Mouse (Mus musculus) forebrain, embryonic 10.5 days (tissue): Measurements from ENCODE around the gene Gsdme. TPM values are rescaled to one million over a fixed set of nuclear protein-coding genes. Genes with fewer than 3 reads are reported as not detected.

Experiments used
- DNase-seq: peaks from one replicate; pipeline ENCODE4 v3.0.0-alpha.2; 2017; ENCODE audit warnings: low spot score; ENCODE audit errors: extremely low spot score
- H3K27ac ChIP-seq: fragments of 300-500 bp; sonication (generic); 2 replicates; pipeline ENCODE4 v1.5.1; 2016; ENCODE audit warnings: mild to moderate bottlenecking
- H3K27me3 ChIP-seq: fragments of 300-500 bp; sonication (generic); 2 replicates; pipeline ENCODE4 v1.6.1; 2016; ENCODE audit warnings: mild to moderate bottlenecking; ENCODE audit not compliant: poor library complexity, severe bottlenecking
- H3K36me3 ChIP-seq: fragments of 300-500 bp; sonication (generic); replicated peaks from 2 replicates; pipeline ENCODE4 v1.6.1; 2016; ENCODE audit warnings: mild to moderate bottlenecking, moderate library complexity
- H3K4me1 ChIP-seq: fragments of 300-500 bp; sonication (generic); 2 replicates; pipeline ENCODE4 v1.6.1; 2016
- H3K4me3 ChIP-seq: fragments of 300-500 bp; sonication (generic); 2 replicates; pipeline ENCODE4 v1.5.1; 2016; ENCODE audit warnings: mild to moderate bottlenecking, moderate library complexity
- H3K9me3 ChIP-seq: fragments of 300-500 bp; sonication (generic); 2 replicates; pipeline ENCODE4 v1.6.1; 2016; ENCODE audit warnings: mild to moderate bottlenecking, moderate library complexity
- WGBS: fragments of 180-500 bp; shearing (Covaris S2); methylation state at CpG from one replicate; pipeline ENCODE4 v1.1.7; 2016; 5-methylcytosine and 5-hydroxymethylcytosine counted together
- polyA plus RNA-seq: library from polyadenylated mRNA; unstranded; fragments of >200 nt; fragmentation: Nextera tagmentation; extraction: Ambion mirVana; gene quantifications from 2 replicates; pipeline ENCODE4 v1.2.1, GENCODE M21; 2016

Gene Gsdme
- polyA plus RNA-seq, 1 experiment from 2014 or later = 59.1 TPM

DNA sequence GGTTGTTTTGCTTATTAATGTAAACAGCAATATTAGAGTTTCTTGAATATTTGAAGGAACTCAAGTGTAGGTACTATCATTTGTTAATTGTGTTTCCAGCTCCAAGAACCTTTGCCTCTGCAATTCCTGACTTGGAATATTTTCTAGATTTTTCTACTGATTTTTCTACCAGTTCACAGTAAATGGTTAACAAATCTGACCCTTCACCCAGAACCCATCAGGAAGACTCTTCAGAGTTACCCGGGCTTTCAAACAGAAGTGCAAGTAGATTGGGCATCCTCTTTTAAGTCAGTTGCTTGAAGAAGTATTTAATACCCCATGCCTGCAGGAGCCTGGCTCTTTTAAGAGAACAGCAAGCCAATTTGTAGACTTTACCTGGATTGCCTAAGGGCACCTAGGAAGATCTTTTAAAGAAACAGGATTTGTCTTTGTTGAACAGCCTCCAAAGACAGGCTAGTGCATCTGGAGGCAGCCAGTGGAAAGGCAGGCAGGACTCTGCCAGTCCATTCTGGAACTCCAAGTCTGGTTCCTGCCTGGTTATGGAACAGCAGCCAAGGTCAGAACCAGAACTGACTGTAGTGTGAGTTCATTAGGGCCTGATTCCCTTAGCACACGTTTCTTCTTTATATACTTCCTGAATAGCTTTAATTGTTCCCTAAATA, 48.8 kb downstream of the Gsdme start:
- Histone ChIP-seq H3K4me3 (no peak overlapping the region), H3K27ac (no peak overlapping the region), H3K27me3 (no peaks in the 10 kb centered on the region), H3K9me3 (no peaks in the 10 kb centered on the region), H3K4me1 (no peaks in the 10 kb centered on the region), H3K36me3 (no peaks in the 10 kb centered on the region)
- DNase-seq = no peak
- 72% methylated on average over 2 of the region's 2 CpGs for WGBS

DNA sequence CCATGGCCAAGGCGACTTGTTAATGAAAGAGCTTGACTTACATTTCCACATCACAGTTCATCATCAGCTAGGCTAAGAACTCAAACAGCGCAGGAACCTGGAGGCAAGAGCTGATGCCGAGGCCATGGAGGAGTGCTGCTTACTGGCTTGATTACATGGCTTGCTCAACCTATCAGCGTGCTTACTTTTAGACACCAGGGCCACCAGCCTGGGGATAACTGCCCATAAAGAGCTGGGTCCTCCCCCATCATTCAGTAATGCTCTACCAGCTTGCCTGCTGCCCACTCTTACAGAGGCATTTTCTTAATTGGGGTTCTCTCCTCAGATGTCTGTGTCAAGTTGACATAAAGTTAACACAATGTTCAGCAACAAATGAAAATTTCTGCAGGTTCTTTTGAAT, 58.6 kb downstream of the Gsdme start:
- no peaks in the 10 kb centered on the region for H3K4me1 ChIP-seq
- 0 out of 2 replicates have a peak, but pooled peaks cover 3% of the 10 kb centered on the region for H3K36me3 ChIP-seq
- H3K9me3 ChIP-seq = no peaks in the 10 kb centered on the region
- no peak for DNase-seq
- H3K27ac ChIP-seq = no peak overlapping the region
- no peak overlapping the region for H3K4me3 ChIP-seq
- WGBS = 93% methylated on average over 4 of the region's 4 CpGs
- H3K27me3 ChIP-seq = no peaks in the 10 kb centered on the region

DNA sequence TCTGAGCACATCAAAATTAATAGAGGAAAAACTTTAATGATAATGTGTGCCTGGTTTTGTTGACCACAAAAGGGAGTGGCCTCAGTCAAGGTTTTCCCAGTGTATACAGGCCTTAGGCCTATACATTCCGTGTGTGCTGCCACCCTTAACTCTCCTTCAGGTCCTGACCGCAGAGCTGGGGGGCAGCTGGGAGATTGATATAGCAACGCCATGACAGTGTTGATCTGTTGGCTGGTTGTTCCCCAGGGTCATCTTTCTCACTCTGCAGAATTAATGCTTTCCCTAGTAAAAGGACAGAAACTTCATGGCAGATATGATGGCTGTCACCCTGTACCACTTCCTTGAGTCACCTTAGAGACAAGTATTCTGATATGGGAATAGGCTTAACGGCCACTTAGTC, 59.3 kb downstream of the Gsdme start:
- no peak for DNase-seq
- Histone ChIP-seq H3K27me3 (no peaks in the 10 kb centered on the region), H3K27ac (no peak overlapping the region), H3K4me1 (no peaks in the 10 kb centered on the region), H3K9me3 (no peaks in the 10 kb centered on the region), H3K4me3 (no peak overlapping the region), H3K36me3 (0 out of 2 replicates have a peak, but pooled peaks cover 4% of the 10 kb centered on the region)
- 94% methylated on average over 4 of the region's 4 CpGs for WGBS

DNA sequence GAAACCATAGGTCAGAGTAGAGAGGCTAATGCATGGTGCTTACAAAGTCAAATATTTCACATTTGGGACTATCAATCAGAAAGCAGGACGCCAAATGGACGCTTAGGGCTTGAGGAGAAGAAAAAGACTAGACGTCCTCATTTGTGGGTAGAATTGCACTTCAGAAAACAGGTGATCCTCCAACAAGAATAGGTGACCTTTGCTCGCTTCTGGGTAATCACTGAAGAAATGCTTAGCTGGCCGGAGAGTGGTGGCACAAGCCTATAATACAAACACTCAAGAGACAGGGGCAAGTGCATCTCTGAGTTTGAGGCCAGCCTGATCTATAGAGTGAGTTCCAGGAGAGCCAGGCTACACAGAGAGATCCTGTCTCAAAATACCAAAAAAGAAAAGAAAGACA, 69.8 kb downstream of the Gsdme start:
- Histone ChIP-seq H3K9me3 (no peaks in the 10 kb centered on the region), H3K36me3 (peaks cover 61% of the 10 kb centered on the region), H3K4me1 (no peaks in the 10 kb centered on the region), H3K27me3 (no peaks in the 10 kb centered on the region), H3K4me3 (no peak overlapping the region), H3K27ac (no peak overlapping the region)
- WGBS = 95% methylated on average over 5 of the region's 5 CpGs
- no peak for DNase-seq

DNA sequence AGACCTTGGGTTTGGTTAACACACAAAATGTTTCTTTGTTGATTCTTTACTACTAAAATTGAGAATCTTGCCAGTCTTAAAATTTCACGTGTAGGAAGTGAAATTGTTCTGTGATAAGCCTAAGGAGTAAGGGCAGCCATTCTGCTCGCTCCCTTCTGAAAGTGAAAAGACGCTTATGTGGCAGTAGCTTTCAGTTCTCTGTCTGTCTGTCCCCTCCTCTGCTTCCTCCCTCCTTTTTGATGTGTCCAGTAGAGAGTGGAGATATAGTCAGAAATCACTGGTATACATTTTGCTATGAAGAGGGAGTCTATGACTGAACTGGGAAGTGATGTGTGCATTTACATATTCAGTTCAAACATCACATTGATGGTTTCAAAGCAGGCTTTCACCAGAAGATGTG, 70.8 kb downstream of the Gsdme start:
- Histone ChIP-seq H3K9me3 (no peaks in the 10 kb centered on the region), H3K4me3 (no peak overlapping the region), H3K27ac (no peak overlapping the region), H3K4me1 (no peaks in the 10 kb centered on the region), H3K36me3 (peaks cover 54% of the 10 kb centered on the region), H3K27me3 (no peaks in the 10 kb centered on the region)
- no peak for DNase-seq
- WGBS = 93% methylated on average over 3 of the region's 3 CpGs

DNA sequence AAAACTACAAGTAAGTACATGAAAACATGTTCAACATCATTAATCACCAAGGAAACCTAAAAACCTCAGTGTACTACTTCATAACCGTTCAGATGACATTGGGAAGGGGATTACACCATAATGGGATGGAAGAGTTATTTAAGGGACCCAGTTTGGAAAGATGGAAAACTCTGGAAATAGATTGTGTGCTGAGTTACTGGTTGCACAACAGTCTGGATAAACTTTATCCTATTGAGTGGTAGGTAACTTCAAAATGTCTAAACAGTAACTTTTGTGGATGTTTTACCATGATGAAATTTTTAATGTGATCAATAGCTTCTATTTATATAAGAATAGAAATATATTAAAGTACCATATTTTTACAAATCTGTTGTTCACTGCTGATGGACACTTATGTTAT, 71.5 kb downstream of the Gsdme start:
- Histone ChIP-seq H3K4me3 (no peak overlapping the region), H3K27ac (no peak overlapping the region), H3K9me3 (no peaks in the 10 kb centered on the region), H3K36me3 (peaks cover 48% of the 10 kb centered on the region), H3K4me1 (no peaks in the 10 kb centered on the region; the same call in 1 of the 2 replicates), H3K27me3 (no peaks in the 10 kb centered on the region)
- no peak for DNase-seq
- 91% methylated on average over 1 of the region's 1 CpGs for WGBS

DNA sequence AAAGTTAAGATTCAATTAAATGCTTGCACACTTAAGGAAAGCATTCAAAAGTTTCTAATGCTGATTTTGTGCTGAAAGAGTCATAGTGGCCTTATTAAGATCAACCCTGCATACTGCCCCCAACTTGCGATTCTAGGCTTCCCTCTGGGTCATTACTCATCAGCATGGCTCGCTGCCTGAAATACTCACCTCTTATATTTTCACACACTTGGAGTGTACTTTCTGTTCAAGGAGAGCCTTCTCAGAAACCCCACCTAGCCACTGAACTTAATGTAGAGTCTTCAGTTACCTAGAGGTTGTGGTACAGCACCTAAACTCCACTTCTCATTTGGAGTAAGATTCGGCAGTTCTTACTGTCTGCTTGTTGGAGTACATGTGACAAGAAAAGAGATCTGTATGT, 72.1 kb downstream of the Gsdme start:
- peaks cover 5% of the 10 kb centered on the region for H3K4me1 ChIP-seq
- peaks cover 45% of the 10 kb centered on the region for H3K36me3 ChIP-seq
- no peak overlapping the region for H3K4me3 ChIP-seq
- no peak for DNase-seq
- no peaks in the 10 kb centered on the region for H3K9me3 ChIP-seq
- 92% methylated on average over 3 of the region's 3 CpGs for WGBS
- H3K27ac ChIP-seq = no peak overlapping the region
- no peaks in the 10 kb centered on the region for H3K27me3 ChIP-seq

DNA sequence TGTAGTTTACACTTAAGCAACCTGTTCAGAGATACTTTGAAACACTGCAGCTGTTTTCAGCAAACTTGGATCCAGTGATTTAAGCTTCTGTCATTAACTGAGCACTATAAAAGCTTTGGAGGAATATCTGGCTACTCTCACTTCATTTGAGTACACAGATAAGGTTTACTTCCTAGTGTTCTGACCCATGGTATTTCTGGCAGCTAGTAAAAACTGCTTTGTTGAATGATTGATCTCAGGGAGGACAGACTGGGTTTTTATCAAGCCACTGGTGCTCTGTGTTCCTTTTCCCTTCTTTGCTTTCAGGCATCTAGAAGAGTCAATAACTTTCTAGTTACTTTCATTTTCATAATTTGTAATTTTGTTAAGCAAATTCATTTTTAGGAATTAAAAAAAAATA, 74.3 kb downstream of the Gsdme start:
- Histone ChIP-seq H3K4me3 (no peak overlapping the region), H3K4me1 (peaks cover 5% of the 10 kb centered on the region), H3K9me3 (no peaks in the 10 kb centered on the region), H3K27ac (no peak overlapping the region), H3K36me3 (peaks cover 44% of the 10 kb centered on the region), H3K27me3 (no peaks in the 10 kb centered on the region)
- DNase-seq = no peak

DNA sequence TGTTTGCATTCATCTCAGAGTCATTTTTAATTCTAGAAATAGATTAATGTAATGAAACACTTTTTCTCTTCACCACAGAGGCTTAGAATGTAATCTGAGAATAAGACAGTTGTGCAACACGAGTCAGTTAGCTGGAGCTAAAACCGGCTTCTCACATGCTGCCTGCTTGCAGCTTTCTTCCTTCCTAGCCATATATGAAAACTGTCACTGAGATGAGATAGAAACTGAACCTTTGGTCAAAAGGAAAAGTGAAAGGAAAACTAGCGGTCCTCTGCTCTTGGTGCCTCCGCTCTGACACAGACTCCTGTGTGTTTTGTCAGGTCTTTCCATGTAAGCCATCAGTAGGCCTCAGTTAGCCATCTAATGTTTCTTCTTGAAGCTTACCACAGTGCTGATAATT, 75.7 kb downstream of the Gsdme start:
- peaks cover 5% of the 10 kb centered on the region for H3K4me1 ChIP-seq
- no peaks in the 10 kb centered on the region for H3K27me3 ChIP-seq
- peaks cover 49% of the 10 kb centered on the region for H3K36me3 ChIP-seq
- H3K4me3 ChIP-seq = no peak overlapping the region
- 94% methylated on average over 4 of the region's 4 CpGs for WGBS
- no peak overlapping the region for H3K27ac ChIP-seq
- no peak for DNase-seq
- H3K9me3 ChIP-seq = no peaks in the 10 kb centered on the region

DNA sequence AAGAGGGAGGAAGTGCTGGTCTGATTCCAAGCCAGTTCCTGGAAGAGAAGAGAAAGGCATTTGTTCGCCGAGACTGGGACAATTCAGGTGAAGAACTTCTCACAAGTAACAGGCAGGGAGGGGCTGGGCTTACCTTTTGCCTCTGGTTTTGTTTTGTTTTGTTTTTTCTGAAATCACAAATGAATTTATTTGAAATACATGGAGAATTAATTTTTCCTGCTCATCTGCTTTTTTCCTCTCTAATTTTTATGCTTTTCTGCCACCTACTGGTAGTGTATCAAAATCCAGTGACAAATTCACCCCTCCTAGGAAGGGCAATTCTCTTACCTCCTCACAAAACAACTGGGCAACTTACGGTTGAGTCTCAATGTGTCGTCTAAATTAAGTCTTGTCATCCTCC, 83.5 kb downstream of the Gsdme start:
- no peak overlapping the region for H3K27ac ChIP-seq

DNA sequence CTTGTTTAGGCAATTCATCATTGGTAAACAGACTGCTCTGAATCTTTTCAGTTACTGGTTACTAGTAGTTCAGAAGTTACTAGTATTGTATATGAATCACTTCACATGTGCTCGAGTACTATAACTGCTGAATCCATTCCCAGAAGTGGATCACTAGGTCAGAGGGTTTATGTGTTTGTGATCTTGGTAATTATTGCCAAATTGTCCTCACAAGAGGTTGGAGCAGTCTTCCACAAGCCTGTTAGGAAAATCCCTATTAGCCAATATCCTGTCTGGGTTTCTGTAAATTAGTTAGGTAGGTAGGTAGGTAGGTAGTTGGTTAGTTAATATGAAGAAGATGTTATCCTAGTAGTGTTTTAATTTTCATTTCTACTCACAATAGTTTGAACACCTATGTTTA, 87.9 kb downstream of the Gsdme start:
- H3K27me3 ChIP-seq = no peaks in the 10 kb centered on the region
- DNase-seq = no peak
- peaks cover 5% of the 10 kb centered on the region; the same call in 1 of the 2 replicates for H3K9me3 ChIP-seq
- WGBS = 93% methylated on average over 1 of the region's 1 CpGs
- H3K27ac ChIP-seq = no peak overlapping the region
- H3K4me1 ChIP-seq = no peaks in the 10 kb centered on the region
- H3K36me3 ChIP-seq = peaks cover 32% of the 10 kb centered on the region
- H3K4me3 ChIP-seq = no peak overlapping the region

More for the DNA sequence above, 83.5 kb downstream of the Gsdme start:
- Histone ChIP-seq H3K27me3 (no peaks in the 10 kb centered on the region), H3K36me3 (peaks cover 39% of the 10 kb centered on the region), H3K9me3 (no peaks in the 10 kb centered on the region), H3K4me3 (no peak overlapping the region), H3K4me1 (no peaks in the 10 kb centered on the region)
- no peak for DNase-seq
- 89% methylated on average over 4 of the region's 4 CpGs for WGBS

DNA sequence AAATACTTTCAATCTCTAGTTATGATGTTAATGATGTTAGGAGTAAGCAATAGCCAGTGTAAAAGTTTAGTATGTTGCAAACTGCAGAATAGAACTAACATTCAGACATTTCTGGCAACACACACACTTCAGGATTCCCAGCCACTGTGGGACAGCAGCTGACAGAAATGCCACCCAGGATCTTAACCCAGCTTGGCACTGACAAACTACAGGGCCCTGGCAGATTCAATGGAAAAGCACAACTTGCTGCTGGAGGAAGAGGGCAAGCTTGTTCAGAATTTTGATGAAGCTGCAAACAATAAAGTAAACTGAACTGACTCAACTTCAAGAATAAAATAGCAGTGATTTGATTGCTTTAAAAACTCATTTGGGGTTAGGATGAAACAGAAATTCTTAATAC, 93.9 kb downstream of the Gsdme start:
- Histone ChIP-seq H3K4me3 (no peak overlapping the region), H3K27me3 (no peaks in the 10 kb centered on the region), H3K36me3 (peaks cover 36% of the 10 kb centered on the region), H3K27ac (no peak overlapping the region), H3K9me3 (peaks cover 5% of the 10 kb centered on the region; the same call in 1 of the 2 replicates), H3K4me1 (no peaks in the 10 kb centered on the region)
- DNase-seq = no peak

DNA sequence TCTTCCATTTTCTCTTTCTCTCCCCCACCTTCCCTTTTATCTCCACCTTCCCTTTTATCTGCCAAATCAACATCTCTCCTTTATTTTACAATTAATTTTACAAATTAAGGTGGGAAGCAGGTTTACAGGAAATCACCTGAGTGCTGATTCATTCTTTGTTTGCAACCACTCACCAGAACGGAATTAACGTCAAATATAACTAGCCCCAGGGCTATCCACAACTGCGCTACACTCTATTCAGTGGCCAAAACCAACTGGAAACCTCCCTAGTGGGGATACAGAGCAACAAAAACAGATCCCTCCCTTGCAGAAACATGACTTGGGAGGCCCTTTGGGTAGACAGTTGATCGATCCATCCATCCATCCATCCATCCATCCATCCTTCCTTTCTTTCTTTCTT, 94.8 kb downstream of the Gsdme start:
- no peak for DNase-seq
- peaks cover 31% of the 10 kb centered on the region for H3K36me3 ChIP-seq
- 92% methylated on average over 4 of the region's 4 CpGs for WGBS
- no peaks in the 10 kb centered on the region for H3K4me1 ChIP-seq
- H3K27ac ChIP-seq = no peak overlapping the region
- no peaks in the 10 kb centered on the region for H3K27me3 ChIP-seq
- H3K9me3 ChIP-seq = peaks cover 5% of the 10 kb centered on the region; the same call in 1 of the 2 replicates
- no peak overlapping the region for H3K4me3 ChIP-seq

DNA sequence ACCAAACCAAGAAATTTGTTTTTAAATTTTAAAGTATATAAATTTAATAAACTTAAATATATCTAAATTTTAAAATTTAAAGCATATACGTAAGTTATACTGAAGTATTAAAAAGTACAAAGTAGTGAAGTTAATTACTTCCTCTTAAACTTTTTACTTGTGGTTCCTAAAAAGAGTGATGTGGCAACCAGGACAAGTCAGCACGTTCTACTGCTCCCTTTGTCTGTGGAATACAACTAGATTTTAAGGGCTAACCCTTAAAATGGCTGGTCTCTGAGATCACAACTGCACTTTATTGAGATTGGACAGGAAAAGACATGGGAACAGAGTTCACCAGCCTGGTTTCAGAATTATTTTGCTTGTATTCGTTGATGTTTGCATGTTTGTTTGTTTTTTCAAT, 100.6 kb downstream of the Gsdme start:
- peaks cover 18% of the 10 kb centered on the region for H3K36me3 ChIP-seq
- H3K27me3 ChIP-seq = no peaks in the 10 kb centered on the region
- H3K9me3 ChIP-seq = no peaks in the 10 kb centered on the region
- no peak overlapping the region for H3K4me3 ChIP-seq
- 0 out of 2 replicates have a peak, but pooled peaks cover 3% of the 10 kb centered on the region for H3K4me1 ChIP-seq
- 88% methylated on average over 3 of the region's 3 CpGs for WGBS
- H3K27ac ChIP-seq = no peak overlapping the region
- no peak for DNase-seq
